8 mouse cellular contexts compared by ENCODE assay signal in the genomic region with DNA sequence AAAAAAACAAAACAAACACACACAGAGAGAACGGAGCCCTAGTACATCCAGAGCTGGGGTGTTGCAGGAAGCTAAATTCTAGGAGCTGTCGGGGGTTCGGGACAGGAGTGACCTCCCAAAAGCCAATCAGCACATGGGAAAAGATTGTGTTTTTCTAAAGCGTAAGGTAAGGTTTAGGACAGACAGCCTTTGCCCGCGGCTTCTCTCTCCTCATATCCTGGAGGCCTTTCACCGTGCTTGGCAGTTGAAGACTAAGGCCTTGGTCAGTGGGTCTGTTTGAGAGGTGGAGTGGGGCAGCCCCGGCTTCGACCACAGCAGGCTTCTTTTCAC. TPM values are rescaled to one million over a fixed set of nuclear protein-coding genes. Genes with fewer than 3 reads are reported as not detected.
DNase-seq lines count a peak whose midpoint lies in the region; ATAC-seq lines count a peak whose summit lies in the region.

No protein-coding gene starts in this region.

- no peaks in the 10 kb centered on the region; the same call in 1 of the 2 replicates for H3K36me3 ChIP-seq in kidney, embryonic 14.5 days (ENCODE audit: control insufficient read depth, insufficient read depth, low read length)
- no peaks in the 10 kb centered on the region for H3K36me3 ChIP-seq in hindbrain, embryonic 15.5 days
- H3K36me3 ChIP-seq in midbrain, embryonic 14.5 days (ENCODE audit: control insufficient read depth, insufficient read depth, low read length): no peaks in the 10 kb centered on the region

- no peak for DNase-seq in kidney, adult 8-10 months
- no peak for DNase-seq in midbrain, embryonic 14.5 days
- DNase-seq in right cerebral cortex, postnatal 10 days (ENCODE audit: low spot score in 2 of 2): no peak
- no peak for DNase-seq in cerebellum, postnatal 4 days (ENCODE audit: low spot score in 2 of 2)
- DNase-seq in layer of hippocampus, postnatal 36 days: no peak

- ATAC-seq in kidney, embryonic 14.5 days (ENCODE audit: low FRiP score, low TSS enrichment): no peak
- no peak for ATAC-seq in hindbrain, embryonic 15.5 days (ENCODE audit: low FRiP score, low read depth)
- no peak for ATAC-seq in midbrain, embryonic 14.5 days (ENCODE audit: low FRiP score, low TSS enrichment)

- H3K27ac ChIP-seq in kidney, embryonic 14.5 days (ENCODE audit: low read depth, low read length): peak overlapping the region; percentile 67; the same call in 1 of the 2 replicates
- H3K27ac ChIP-seq in brown adipose tissue, adult 24 weeks (replicated peaks; ENCODE audit: low read depth, low read length): peak overlapping the region; percentile 99
- no peak overlapping the region for H3K27ac ChIP-seq in hindbrain, embryonic 15.5 days (replicated peaks)
- no peak overlapping the region for H3K27ac ChIP-seq in midbrain, embryonic 14.5 days (replicated peaks; ENCODE audit: low read depth, low read length)

- peak overlapping the region; percentile 14; the same call in 1 of the 2 replicates for H3K9ac ChIP-seq in kidney, embryonic 14.5 days (ENCODE audit: low read depth, low read length)
- peak overlapping the region; percentile 14; the same call in 1 of the 2 replicates for H3K9ac ChIP-seq in hindbrain, embryonic 15.5 days
- H3K9ac ChIP-seq in midbrain, embryonic 14.5 days (replicated peaks; ENCODE audit: low read length): peak overlapping the region; percentile 34; the same call in 1 of the 2 replicates

- H3K4me1 ChIP-seq in kidney, embryonic 14.5 days (ENCODE audit: control insufficient read depth, insufficient read depth, low read length): peaks cover 39% of the 10 kb centered on the region
- H3K4me1 ChIP-seq in brown adipose tissue, adult 24 weeks (ENCODE audit: control insufficient read depth, insufficient read depth, insufficient read length, low read length): peaks cover 6% of the 10 kb centered on the region; the same call in 1 of the 2 replicates
- peaks cover 46% of the 10 kb centered on the region for H3K4me1 ChIP-seq in hindbrain, embryonic 15.5 days (replicated peaks)
- peaks cover 20% of the 10 kb centered on the region for H3K4me1 ChIP-seq in midbrain, embryonic 14.5 days (ENCODE audit: control insufficient read depth, insufficient read depth, low read length)

- 48% methylated on average over 9 of the region's 9 CpGs for WGBS in kidney, embryonic 14.5 days
- 58% methylated on average over 9 of the region's 9 CpGs for WGBS in hindbrain, embryonic 15.5 days
- 49% methylated on average over 9 of the region's 9 CpGs for WGBS in midbrain, embryonic 14.5 days

- H3K4me2 ChIP-seq in kidney, embryonic 14.5 days (replicated peaks; ENCODE audit: low read depth, low read length): peak overlapping the region; percentile 40
- peak overlapping the region; percentile 54 for H3K4me2 ChIP-seq in hindbrain, embryonic 15.5 days
- H3K4me2 ChIP-seq in midbrain, embryonic 14.5 days (ENCODE audit: low read length): peak overlapping the region; percentile 53

- H3K9me3 ChIP-seq in kidney, embryonic 14.5 days (ENCODE audit: control insufficient read depth, low read length): no peaks in the 10 kb centered on the region
- no peaks in the 10 kb centered on the region for H3K9me3 ChIP-seq in hindbrain, embryonic 15.5 days
- no peaks in the 10 kb centered on the region for H3K9me3 ChIP-seq in midbrain, embryonic 14.5 days (ENCODE audit: control insufficient read depth, low read length)

- no peaks in the 10 kb centered on the region for H3K27me3 ChIP-seq in kidney, embryonic 14.5 days (ENCODE audit: control insufficient read depth, insufficient read depth, low read length)
- peaks cover 30% of the 10 kb centered on the region for H3K27me3 ChIP-seq in hindbrain, embryonic 15.5 days
- peaks cover 28% of the 10 kb centered on the region for H3K27me3 ChIP-seq in midbrain, embryonic 14.5 days (ENCODE audit: control insufficient read depth, insufficient read depth, low read length)

- H3K4me3 ChIP-seq in kidney, embryonic 14.5 days (ENCODE audit: low read length): peak overlapping the region; percentile 6; the same call in 1 of the 2 replicates
- peak overlapping the region; percentile 65 for H3K4me3 ChIP-seq in brown adipose tissue, adult 24 weeks (ENCODE audit: insufficient read depth, low read depth, low read length)
- peak overlapping the region; percentile 24 for H3K4me3 ChIP-seq in hindbrain, embryonic 15.5 days
- H3K4me3 ChIP-seq in midbrain, embryonic 14.5 days (replicated peaks; ENCODE audit: low read depth, low read length): peak overlapping the region; percentile 19; the same call in 1 of the 2 replicates

RNA-seq across cellular contexts. Expression of a gene that starts 0.7 kb away (rescaled TPM):
- 22.6 and 27.2 TPM in 2 replicates for polyA plus RNA-seq in kidney, embryonic 14.5 days (2014; fragmentation: Nextera tagmentation; extraction: Ambion mirVana)
- polyA plus RNA-seq in brown adipose tissue, adult 24 weeks (2012; ENCODE audit: insufficient read depth, insufficient read length, missing spikeins): 3.7 and 7.2 TPM in 2 replicates
- polyA plus RNA-seq in hindbrain, embryonic 15.5 days (2015; fragmentation: Nextera tagmentation; extraction: Ambion mirVana): 6.0 TPM in 2 replicates
- polyA plus RNA-seq in midbrain, embryonic 14.5 days (2014; fragmentation: Nextera tagmentation; extraction: Ambion mirVana): 2.4 and 3.6 TPM in 2 replicates
- total RNA-seq in layer of hippocampus, postnatal 36 days (2021): 1 to 10 TPM; 7.3 to 9.7 TPM

RNA-seq across cellular contexts. Expression of a gene that starts 0.8 kb away (rescaled TPM):
- polyA plus RNA-seq in kidney, embryonic 14.5 days (2014; fragmentation: Nextera tagmentation; extraction: Ambion mirVana): 1.3 and 3.4 TPM in 2 replicates
- 0.88 TPM in 1 of 2 replicates, not detected in the other for polyA plus RNA-seq in brown adipose tissue, adult 24 weeks (2012; ENCODE audit: insufficient read depth, insufficient read length, missing spikeins)
- 0.77 and 0.83 TPM in 2 replicates for polyA plus RNA-seq in hindbrain, embryonic 15.5 days (2015; fragmentation: Nextera tagmentation; extraction: Ambion mirVana)
- 0.32 and 0.66 TPM in 2 replicates for polyA plus RNA-seq in midbrain, embryonic 14.5 days (2014; fragmentation: Nextera tagmentation; extraction: Ambion mirVana)
- under 1 TPM; 0.47 to 0.83 TPM for total RNA-seq in layer of hippocampus, postnatal 36 days (2021)

RNA-seq across cellular contexts. Expression of a gene that starts 14.8 kb away (rescaled TPM):
- polyA plus RNA-seq in kidney, embryonic 14.5 days (2014; fragmentation: Nextera tagmentation; extraction: Ambion mirVana): not detected in 2 replicates
- polyA plus RNA-seq in brown adipose tissue, adult 24 weeks (2012; ENCODE audit: insufficient read depth, insufficient read length, missing spikeins): not detected in 2 replicates
- polyA plus RNA-seq in hindbrain, embryonic 15.5 days (2015; fragmentation: Nextera tagmentation; extraction: Ambion mirVana): not detected in 2 replicates
- not detected in 2 replicates for polyA plus RNA-seq in midbrain, embryonic 14.5 days (2014; fragmentation: Nextera tagmentation; extraction: Ambion mirVana)
- total RNA-seq in layer of hippocampus, postnatal 36 days (2021): under 1 TPM in 1 of 2 experiments, not detected in 1; 0.61 TPM

RNA-seq across cellular contexts. Expression of a gene that starts 26.8 kb away (rescaled TPM):
- 0.58 and 0.59 TPM in 2 replicates for polyA plus RNA-seq in kidney, embryonic 14.5 days (2014; fragmentation: Nextera tagmentation; extraction: Ambion mirVana)
- not detected in 2 replicates for polyA plus RNA-seq in brown adipose tissue, adult 24 weeks (2012; ENCODE audit: insufficient read depth, insufficient read length, missing spikeins)
- polyA plus RNA-seq in hindbrain, embryonic 15.5 days (2015; fragmentation: Nextera tagmentation; extraction: Ambion mirVana): 0.93 and 1.6 TPM in 2 replicates
- polyA plus RNA-seq in midbrain, embryonic 14.5 days (2014; fragmentation: Nextera tagmentation; extraction: Ambion mirVana): 0.47 and 1.4 TPM in 2 replicates
- total RNA-seq in layer of hippocampus, postnatal 36 days (2021): 1 to 10 TPM; 1.5 to 1.7 TPM

RNA-seq across cellular contexts. Expression of a gene that starts 26.8 kb away (rescaled TPM):
- polyA plus RNA-seq in kidney, embryonic 14.5 days (2014; fragmentation: Nextera tagmentation; extraction: Ambion mirVana): 75.1 and 85.7 TPM in 2 replicates
- polyA plus RNA-seq in brown adipose tissue, adult 24 weeks (2012; ENCODE audit: insufficient read depth, insufficient read length, missing spikeins): 30.4 and 30.5 TPM in 2 replicates
- polyA plus RNA-seq in hindbrain, embryonic 15.5 days (2015; fragmentation: Nextera tagmentation; extraction: Ambion mirVana): 17.2 and 19.3 TPM in 2 replicates
- 8.2 and 18.9 TPM in 2 replicates for polyA plus RNA-seq in midbrain, embryonic 14.5 days (2014; fragmentation: Nextera tagmentation; extraction: Ambion mirVana)
- total RNA-seq in layer of hippocampus, postnatal 36 days (2021): 10 to 100 TPM; 10.4 to 16.9 TPM

Comparison
In these comparisons a context has a peak if more than half of its experiments do, and no peak if none do; other contexts are left out.
1. H3K27ac ChIP-seq: peak in kidney, embryonic 14.5 days (single experiment) and brown adipose tissue, adult 24 weeks (single experiment); none in hindbrain, embryonic 15.5 days (single experiment) and midbrain, embryonic 14.5 days (single experiment).
2. H3K4me3 ChIP-seq: peak in every context shown above with its lines; median percentile 65 in brown adipose tissue, adult 24 weeks; 24 in hindbrain, embryonic 15.5 days; 19 in midbrain, embryonic 14.5 days; 6 in kidney, embryonic 14.5 days.
3. Peak in every context shown above with its lines, with median percentiles within 50 percentile points of each other: H3K4me2 ChIP-seq and H3K9ac ChIP-seq.